ENCODE assay signal across 8 mouse cellular contexts in the genomic region with DNA sequence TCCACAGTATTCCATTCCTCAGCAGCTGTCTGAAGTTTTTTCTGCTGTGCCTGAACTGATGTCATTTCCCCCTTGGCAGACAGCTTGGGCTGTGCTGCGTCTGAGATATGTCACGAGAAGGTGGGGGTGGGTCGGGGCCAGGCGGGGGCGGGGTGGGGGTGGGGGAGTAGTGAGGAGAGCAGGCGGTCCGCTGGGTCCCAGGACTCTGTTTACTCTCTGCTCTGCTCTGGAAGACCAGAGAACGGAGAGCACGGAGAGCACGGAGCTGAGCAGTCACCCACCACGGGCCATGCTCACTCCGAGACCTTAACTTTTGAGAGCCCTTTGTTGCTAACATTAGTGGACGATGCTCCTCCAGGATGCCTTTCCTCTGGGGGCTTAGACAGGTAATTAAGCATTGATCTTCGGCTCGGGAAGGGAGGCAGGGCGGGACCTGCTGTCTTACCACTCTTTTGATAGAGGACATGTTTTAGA. TPM values are rescaled to one million over a fixed set of nuclear protein-coding genes. Genes with fewer than 3 reads are reported as not detected.
DNase-seq lines count a peak whose midpoint lies in the region; ATAC-seq and TF ChIP-seq lines count a peak whose summit lies in the region.

No protein-coding gene starts in this region.

- H3K9ac ChIP-seq in forebrain, embryonic 14.5 days (ENCODE audit: low read length), result peak overlapping the region; percentile 29; the same call in 1 of the 2 replicates
- no peak overlapping the region; the same call in 1 of the 2 replicates for H3K9ac ChIP-seq in hindbrain, embryonic 15.5 days
- peak overlapping the region; percentile 54 for H3K9ac ChIP-seq in lung, embryonic 14.5 days

- H3K4me1 ChIP-seq in forebrain, embryonic 14.5 days (ENCODE audit: control insufficient read depth, insufficient read depth, low read length), result peaks cover 13% of the 10 kb centered on the region
- H3K4me1 ChIP-seq in hindbrain, embryonic 15.5 days (replicated peaks), result peaks cover 66% of the 10 kb centered on the region
- peaks cover 61% of the 10 kb centered on the region for H3K4me1 ChIP-seq in lung, embryonic 14.5 days (ENCODE audit: insufficient read depth)
- peaks cover 2% of the 10 kb centered on the region; the same call in 1 of the 2 replicates for H3K4me1 ChIP-seq in small intestine, adult 2 months (ENCODE audit: control insufficient read depth, insufficient read depth, insufficient read length, low read length)

- peak overlapping the region; percentile 18 for H3K4me2 ChIP-seq in forebrain, embryonic 14.5 days (ENCODE audit: low read length)
- H3K4me2 ChIP-seq in hindbrain, embryonic 15.5 days, result peak overlapping the region; percentile 43
- peak overlapping the region; percentile 73 for H3K4me2 ChIP-seq in lung, embryonic 14.5 days

- no peak for TF ChIP-seq CTCF in lung, embryonic 14.5 days (IDR thresholded peaks at IDR 0.05; ENCODE audit: low read depth)
- TF ChIP-seq CTCF in small intestine, adult 2 months (IDR thresholded peaks at IDR 0.05; ENCODE audit: extremely low read depth, insufficient read length, insufficient replicate concordance, low read depth, low read length), result no peak

- WGBS in forebrain, embryonic 14.5 days, result 8% methylated on average over 16 of the region's 16 CpGs
- 4% methylated on average over 15 of the region's 16 CpGs for WGBS in hindbrain, embryonic 15.5 days
- 2% methylated on average over 16 of the region's 16 CpGs for WGBS in lung, embryonic 14.5 days
- 60% methylated on average over 16 of the region's 16 CpGs for WGBS in small intestine, adult 2 months

- DNase-seq in embryo, embryonic 10.5 days (ENCODE audit: low spot score), result peak; percentile 64
- DNase-seq in forebrain, embryonic 14.5 days (ENCODE audit: low spot score), result peak; percentile 51
- peak; percentile 87 for DNase-seq in lung, embryonic 14.5 days
- DNase-seq in layer of hippocampus, postnatal 14 days (ENCODE audit: low spot score in 2 of 2), result no peak
- DNase-seq in cerebellum, postnatal 14 days, result no peak

- no peak overlapping the region for H3K27ac ChIP-seq in forebrain, embryonic 14.5 days (ENCODE audit: low read depth, low read length)
- 0 out of 2 replicates have a peak overlapping the region, but pooled peaks have one; percentile 38 for H3K27ac ChIP-seq in hindbrain, embryonic 15.5 days (replicated peaks)
- peak overlapping the region; percentile 92 for H3K27ac ChIP-seq in lung, embryonic 14.5 days (ENCODE audit: low read depth)
- peak overlapping the region; percentile 39 for H3K27ac ChIP-seq in small intestine, adult 2 months (ENCODE audit: insufficient read depth, low read depth, low read length)

- ATAC-seq in forebrain, embryonic 14.5 days, result 0 out of 2 replicates have a peak, but pooled peaks have one; percentile 32
- peak; percentile 43; the same call in 1 of the 2 replicates for ATAC-seq in hindbrain, embryonic 15.5 days (ENCODE audit: low FRiP score, low read depth)
- ATAC-seq in lung, embryonic 14.5 days (ENCODE audit: insufficient read depth), result peak; percentile 86
- no peak for ATAC-seq in inflammation-experienced regulatory T-cells, adult 6 months

- peaks cover 5% of the 10 kb centered on the region; the same call in 1 of the 2 replicates for H3K36me3 ChIP-seq in forebrain, embryonic 14.5 days (ENCODE audit: control insufficient read depth, insufficient read depth, low read length)
- no peaks in the 10 kb centered on the region for H3K36me3 ChIP-seq in hindbrain, embryonic 15.5 days
- 0 out of 2 replicates have a peak, but pooled peaks cover 7% of the 10 kb centered on the region for H3K36me3 ChIP-seq in lung, embryonic 14.5 days (ENCODE audit: insufficient read depth)
- H3K36me3 ChIP-seq in small intestine, adult 2 months (ENCODE audit: control insufficient read depth, insufficient read depth, low read length), result peaks cover 6% of the 10 kb centered on the region

- TF ChIP-seq POLR2A in small intestine, adult 2 months (IDR thresholded peaks at IDR 0.05; ENCODE audit: low read depth, low read length), result no peak

- H3K27me3 ChIP-seq in forebrain, embryonic 14.5 days (replicated peaks; ENCODE audit: control insufficient read depth, insufficient read depth, low read length), result no peaks in the 10 kb centered on the region
- H3K27me3 ChIP-seq in hindbrain, embryonic 15.5 days, result no peaks in the 10 kb centered on the region
- no peaks in the 10 kb centered on the region for H3K27me3 ChIP-seq in lung, embryonic 14.5 days (ENCODE audit: insufficient read depth, low read length)
- no peaks in the 10 kb centered on the region for H3K27me3 ChIP-seq in small intestine, adult 2 months (ENCODE audit: control insufficient read depth, insufficient read depth, low read length)

- H3K9me3 ChIP-seq in forebrain, embryonic 14.5 days (replicated peaks; ENCODE audit: control insufficient read depth, low read length), result no peaks in the 10 kb centered on the region
- H3K9me3 ChIP-seq in hindbrain, embryonic 15.5 days, result no peaks in the 10 kb centered on the region
- H3K9me3 ChIP-seq in lung, embryonic 14.5 days (ENCODE audit: low read depth, low read length), result no peaks in the 10 kb centered on the region

- no peak overlapping the region for H3K4me3 ChIP-seq in forebrain, embryonic 14.5 days (ENCODE audit: low read depth, low read length)
- 0 out of 2 replicates have a peak overlapping the region, but pooled peaks have one; percentile 1 for H3K4me3 ChIP-seq in hindbrain, embryonic 15.5 days
- peak overlapping the region; percentile 39 for H3K4me3 ChIP-seq in lung, embryonic 14.5 days (ENCODE audit: low read depth, low read length)
- peak overlapping the region; percentile 42 for H3K4me3 ChIP-seq in small intestine, adult 2 months (ENCODE audit: low read depth, low read length)

RNA-seq across cellular contexts. Expression of gene Wbp1l, which starts 24.3 kb away (rescaled TPM):
- 23.6 and 25.5 TPM in 2 replicates for polyA plus RNA-seq in forebrain, embryonic 14.5 days (2014; fragmentation: Nextera tagmentation; extraction: Ambion mirVana)
- polyA plus RNA-seq in hindbrain, embryonic 15.5 days (2015; fragmentation: Nextera tagmentation; extraction: Ambion mirVana), result 37.4 and 41.1 TPM in 2 replicates
- 40.8 and 43.1 TPM in 2 replicates for polyA plus RNA-seq in lung, embryonic 14.5 days (2014; fragmentation: Nextera tagmentation; extraction: Ambion mirVana)
- polyA plus RNA-seq in small intestine, adult 2 months (2012; rRNA removed), result 24.8 and 42.4 TPM in 2 replicates
- total RNA-seq in layer of hippocampus, postnatal 14 days (2021), result 10 to 100 TPM; 39.8 to 41.8 TPM
- 10 to 100 TPM; 16.4 to 19.4 (median 16.5) TPM for polyA plus RNA-seq in inflammation-experienced regulatory T-cells, adult 6 months (2017; shearing (Covaris generic))

RNA-seq across cellular contexts. Expression of gene Cyp17a1, which starts 49.7 kb away (rescaled TPM):
- polyA plus RNA-seq in forebrain, embryonic 14.5 days (2014; fragmentation: Nextera tagmentation; extraction: Ambion mirVana), result not detected in 2 replicates
- not detected in 2 replicates for polyA plus RNA-seq in hindbrain, embryonic 15.5 days (2015; fragmentation: Nextera tagmentation; extraction: Ambion mirVana)
- not detected in 2 replicates for polyA plus RNA-seq in lung, embryonic 14.5 days (2014; fragmentation: Nextera tagmentation; extraction: Ambion mirVana)
- polyA plus RNA-seq in small intestine, adult 2 months (2012; rRNA removed), result 0.11 and 0.95 TPM in 2 replicates
- not detected for total RNA-seq in layer of hippocampus, postnatal 14 days (2021)
- under 1 TPM in 1 of 3 experiments, not detected in 2; 0.52 TPM for polyA plus RNA-seq in inflammation-experienced regulatory T-cells, adult 6 months (2017; shearing (Covaris generic))

RNA-seq across cellular contexts. Expression of gene Sfxn2, which starts 50.1 kb away (rescaled TPM):
- 6.8 and 8.0 TPM in 2 replicates for polyA plus RNA-seq in forebrain, embryonic 14.5 days (2014; fragmentation: Nextera tagmentation; extraction: Ambion mirVana)
- polyA plus RNA-seq in hindbrain, embryonic 15.5 days (2015; fragmentation: Nextera tagmentation; extraction: Ambion mirVana), result 10.2 and 11.3 TPM in 2 replicates
- 22.2 and 24.9 TPM in 2 replicates for polyA plus RNA-seq in lung, embryonic 14.5 days (2014; fragmentation: Nextera tagmentation; extraction: Ambion mirVana)
- 1.3 and 1.6 TPM in 2 replicates for polyA plus RNA-seq in small intestine, adult 2 months (2012; rRNA removed)
- 1 to 10 TPM; 8.2 to 8.3 TPM for total RNA-seq in layer of hippocampus, postnatal 14 days (2021)
- 1 to 10 TPM; 3.8 to 9.2 (median 8.7) TPM for polyA plus RNA-seq in inflammation-experienced regulatory T-cells, adult 6 months (2017; shearing (Covaris generic))

RNA-seq across cellular contexts. Expression of gene Arl3, which starts 50.2 kb away (rescaled TPM):
- polyA plus RNA-seq in forebrain, embryonic 14.5 days (2014; fragmentation: Nextera tagmentation; extraction: Ambion mirVana), result 159 and 164 TPM in 2 replicates
- 208 and 221 TPM in 2 replicates for polyA plus RNA-seq in hindbrain, embryonic 15.5 days (2015; fragmentation: Nextera tagmentation; extraction: Ambion mirVana)
- polyA plus RNA-seq in lung, embryonic 14.5 days (2014; fragmentation: Nextera tagmentation; extraction: Ambion mirVana), result 78.6 and 85.4 TPM in 2 replicates
- polyA plus RNA-seq in small intestine, adult 2 months (2012; rRNA removed), result 1.3 and 2.1 TPM in 2 replicates
- 100 to 1,000 TPM; 111 to 121 TPM for total RNA-seq in layer of hippocampus, postnatal 14 days (2021)
- polyA plus RNA-seq in inflammation-experienced regulatory T-cells, adult 6 months (2017; shearing (Covaris generic)), result 10 to 100 TPM; 25.9 to 27.1 (median 26.8) TPM

Comparison
In these comparisons a context has a peak if more than half of its experiments do, and no peak if none do; other contexts are left out.
1. DNase-seq: peak in embryo, embryonic 10.5 days (single experiment), forebrain, embryonic 14.5 days (single experiment) and lung, embryonic 14.5 days (single experiment); none in layer of hippocampus, postnatal 14 days (0 of 2) and cerebellum, postnatal 14 days (0 of 2).
2. H3K4me2 ChIP-seq: peak in every context shown above with its lines; median percentile 73 in lung, embryonic 14.5 days; 43 in hindbrain, embryonic 15.5 days; 18 in forebrain, embryonic 14.5 days.